Mouse (Mus musculus) hindbrain, embryonic 14.5 days (tissue): ENCODE measurements around the gene Guca2b. TPM values are rescaled to one million over a fixed set of nuclear protein-coding genes. Genes with fewer than 3 reads are reported as not detected.

ENCODE experiments used
- ATAC-seq: fragments of 200-750 bp; cut with Nextera tagmentation; 2 replicates; pipeline ENCODE4 v1.8.0; 2017; ENCODE audit warnings: moderate number of reproducible peaks, mild to moderate bottlenecking, moderate TSS enrichment, moderate library complexity; ENCODE audit not compliant: low FRiP score
- DNase-seq: peaks from one replicate; pipeline ENCODE4 v3.0.0-alpha.2; 2015; ENCODE audit warnings: low spot score
- H3K27ac ChIP-seq: fragments of 300-500 bp; sonication (generic); 2 replicates; pipeline ENCODE4 v1.5.1; 2014; ENCODE audit warnings: mild to moderate bottlenecking, moderate library complexity
- H3K27me3 ChIP-seq: fragments of 300-500 bp; sonication (generic); 2 replicates; pipeline ENCODE4 v1.6.1; 2014; ENCODE audit warnings: mild to moderate bottlenecking, low read length, mixed read lengths; ENCODE audit not compliant: control insufficient read depth, insufficient read depth
- H3K36me3 ChIP-seq: fragments of 300-500 bp; sonication (generic); replicated peaks from 2 replicates; pipeline ENCODE4 v1.6.1; 2014; ENCODE audit not compliant: control insufficient read depth, insufficient read depth
- H3K4me1 ChIP-seq: fragments of 300-500 bp; sonication (generic); replicated peaks from 2 replicates; pipeline ENCODE4 v1.6.1; 2014; ENCODE audit warnings: antibody characterized with exemption, low read length, mixed read lengths; ENCODE audit not compliant: control insufficient read depth, insufficient read depth
- H3K4me2 ChIP-seq: fragments of 300-500 bp; sonication (generic); replicated peaks from 2 replicates; pipeline ENCODE4 v1.6.1; 2014; ENCODE audit warnings: mild to moderate bottlenecking, moderate library complexity
- H3K4me3 ChIP-seq: fragments of 300-500 bp; sonication (generic); replicated peaks from 2 replicates; pipeline ENCODE4 v1.5.1; 2014; ENCODE audit warnings: mild to moderate bottlenecking, low read length
- H3K9ac ChIP-seq: fragments of 300-500 bp; sonication (generic); 2 replicates; pipeline ENCODE4 v1.6.1; 2014
- H3K9me3 ChIP-seq: fragments of 300-500 bp; sonication (generic); 2 replicates; pipeline ENCODE4 v1.6.1; 2016; ENCODE audit warnings: low read length; ENCODE audit not compliant: control insufficient read depth
- WGBS: fragments of 180-500 bp; shearing (Covaris S2); extraction: QIAGEN DNeasy Blood & Tissue Kit; methylation state at CpG from one replicate; pipeline ENCODE4 v1.1.7; 2014; 5-methylcytosine and 5-hydroxymethylcytosine counted together
- polyA plus RNA-seq: library from polyadenylated mRNA; unstranded; fragments of >200 nt; fragmentation: Nextera tagmentation; extraction: Ambion mirVana; gene quantifications from 2 replicates; pipeline ENCODE4 v1.2.1, GENCODE M21; 2014

Gene Guca2b
- polyA plus RNA-seq, 1 experiment from 2014 or later, result not detected

GRCm38 (mm10) chr4:119662976-119663375 is 4.2 kb upstream of the Guca2b start:
- Histone ChIP-seq H3K4me2 (no peak overlapping the region), H3K27me3 (no peaks in the 10 kb centered on the region), H3K36me3 (no peaks in the 10 kb centered on the region), H3K9ac (no peak overlapping the region), H3K4me1 (no peaks in the 10 kb centered on the region), H3K9me3 (no peaks in the 10 kb centered on the region), H3K27ac (no peak overlapping the region), H3K4me3 (no peak overlapping the region)
- no peak for DNase-seq
- 92% methylated on average over 7 of the region's 7 CpGs for WGBS
- ATAC-seq, result no peak

DNA sequence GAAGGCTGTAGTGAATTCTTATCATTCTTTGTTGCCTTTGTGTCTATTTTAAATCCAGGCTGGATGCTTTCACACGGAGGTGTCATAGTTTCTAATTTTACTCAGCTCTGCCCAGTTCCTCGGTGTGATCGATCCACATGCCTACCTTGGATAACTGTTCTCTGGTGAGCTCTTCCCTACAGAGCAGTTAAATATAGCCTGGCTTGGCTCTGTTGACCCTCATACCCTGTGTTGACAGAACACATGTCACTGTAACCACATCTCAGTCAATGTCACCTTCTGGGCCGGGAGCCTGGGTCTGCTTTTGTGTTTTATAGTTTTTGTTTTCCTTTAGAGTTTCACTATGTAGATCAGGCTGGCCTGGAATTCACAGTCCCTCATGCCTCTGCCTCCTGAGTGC is 3.4 kb upstream of the Guca2b start:
- H3K4me2 ChIP-seq, result no peak overlapping the region
- no peak for DNase-seq

DNA sequence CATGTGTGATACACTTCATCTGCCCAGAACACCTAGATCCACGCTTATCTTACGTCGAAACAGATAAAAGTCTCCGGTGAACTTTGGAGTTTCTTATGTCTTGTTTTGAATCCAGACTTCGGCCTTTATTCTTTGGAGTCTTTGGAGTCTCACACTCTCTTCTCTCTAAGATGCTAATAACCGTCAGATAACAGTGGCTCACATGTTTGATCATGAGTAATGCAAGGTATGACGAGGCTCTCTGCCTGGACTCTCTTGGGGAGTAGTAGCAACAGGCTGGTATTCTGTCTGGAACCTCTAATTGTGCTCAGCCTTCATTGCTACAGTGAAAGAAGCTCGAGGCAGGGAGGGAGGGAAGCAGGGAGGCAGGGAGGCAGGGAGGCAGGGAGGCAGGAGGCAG is 1.3 kb upstream of the Guca2b start:
- DNase-seq, result no peak
- Histone ChIP-seq H3K4me3 (no peak overlapping the region), H3K27ac (no peak overlapping the region)

More for the DNA sequence above, 3.4 kb upstream of the Guca2b start:
- Histone ChIP-seq H3K27me3 (no peaks in the 10 kb centered on the region), H3K9ac (no peak overlapping the region), H3K27ac (no peak overlapping the region), H3K4me1 (no peaks in the 10 kb centered on the region), H3K4me3 (no peak overlapping the region), H3K9me3 (no peaks in the 10 kb centered on the region), H3K36me3 (no peaks in the 10 kb centered on the region)
- no peak for ATAC-seq
- 71% methylated on average over 4 of the region's 4 CpGs for WGBS

DNA sequence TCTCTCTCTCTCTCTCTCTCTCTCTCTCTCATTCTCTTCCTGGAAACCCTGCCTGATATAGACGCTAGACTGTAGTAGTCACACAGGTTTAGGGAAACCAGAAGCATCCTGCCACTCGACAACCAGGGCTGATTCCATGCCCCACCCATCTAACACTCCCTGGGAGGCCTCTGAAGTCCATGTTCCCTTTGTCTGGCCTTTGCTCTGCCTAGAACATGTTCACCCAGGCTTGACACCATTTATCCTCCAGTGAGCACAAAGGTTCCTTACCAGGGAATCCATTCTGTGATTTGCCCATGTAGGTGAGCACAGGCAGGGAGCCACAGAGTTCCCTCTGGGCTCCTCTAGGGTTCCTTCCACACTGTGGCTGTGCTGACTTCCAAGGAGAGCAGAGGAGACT is 508 bp downstream of the Guca2b start:
- 71% methylated on average over 2 of the region's 2 CpGs for WGBS
- no peak overlapping the region for H3K4me3 ChIP-seq
- H3K27ac ChIP-seq, result no peak overlapping the region
- H3K4me1 ChIP-seq, result no peaks in the 10 kb centered on the region
- H3K9ac ChIP-seq, result no peak overlapping the region
- H3K9me3 ChIP-seq, result peaks cover 4% of the 10 kb centered on the region
- DNase-seq (no peak), ATAC-seq (no peak)
- H3K4me2 ChIP-seq, result no peak overlapping the region
- no peaks in the 10 kb centered on the region for H3K27me3 ChIP-seq
- H3K36me3 ChIP-seq, result no peaks in the 10 kb centered on the region

More for the DNA sequence above, 1.3 kb upstream of the Guca2b start:
- no peak overlapping the region for H3K4me2 ChIP-seq
- 84% methylated on average over 8 of the region's 8 CpGs for WGBS
- no peak for ATAC-seq
- no peaks in the 10 kb centered on the region for H3K4me1 ChIP-seq
- no peaks in the 10 kb centered on the region for H3K27me3 ChIP-seq
- H3K9ac ChIP-seq, result no peak overlapping the region
- no peaks in the 10 kb centered on the region for H3K36me3 ChIP-seq
- no peaks in the 10 kb centered on the region for H3K9me3 ChIP-seq

DNA sequence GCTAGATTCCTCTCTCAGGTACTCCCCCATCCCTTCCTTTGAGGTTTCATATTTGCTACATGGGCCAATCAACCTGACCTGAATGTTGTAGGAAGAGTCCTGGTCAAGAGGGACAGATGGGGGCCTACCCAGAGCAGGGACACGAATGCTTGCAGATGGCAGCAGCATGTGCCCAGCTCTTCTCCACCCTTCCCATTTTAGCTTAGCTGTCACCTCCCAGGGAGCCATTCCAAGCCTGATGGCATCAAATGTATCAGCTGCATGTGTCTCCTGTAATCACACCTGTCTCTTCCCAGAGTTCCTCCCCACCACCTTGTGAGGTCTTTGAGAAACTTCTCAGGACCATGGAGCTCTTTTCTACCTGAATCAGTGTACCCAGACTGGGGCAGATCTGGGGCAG is 1.7 kb downstream of the Guca2b start:
- no peak overlapping the region for H3K27ac ChIP-seq
- H3K27me3 ChIP-seq, result no peaks in the 10 kb centered on the region
- H3K36me3 ChIP-seq, result no peaks in the 10 kb centered on the region
- H3K4me3 ChIP-seq, result no peak overlapping the region
- no peaks in the 10 kb centered on the region for H3K4me1 ChIP-seq
- no peak overlapping the region for H3K4me2 ChIP-seq
- ATAC-seq, result no peak
- no peak overlapping the region for H3K9ac ChIP-seq
- H3K9me3 ChIP-seq, result peaks cover 10% of the 10 kb centered on the region
- no peak for DNase-seq
- WGBS, result 89% methylated on average over 1 of the region's 1 CpGs

GRCm38 (mm10) chr4:119642666-119643065 is 16.1 kb downstream of the Guca2b start:
- Histone ChIP-seq H3K27me3 (no peaks in the 10 kb centered on the region), H3K36me3 (no peaks in the 10 kb centered on the region), H3K4me3 (no peak overlapping the region), H3K4me1 (no peaks in the 10 kb centered on the region), H3K9me3 (peaks cover 4% of the 10 kb centered on the region), H3K27ac (no peak overlapping the region), H3K4me2 (no peak overlapping the region), H3K9ac (no peak overlapping the region)
- WGBS, result 87% methylated on average over 4 of the region's 4 CpGs
- ATAC-seq, result no peak
- DNase-seq, result no peak

- H3K4me2 ChIP-seq, result no peak overlapping the region
- 61% methylated on average over 11 of the region's 11 CpGs for WGBS
- ATAC-seq, result no peak
Measured at GRCm38 (mm10) chr4:119638656-119639055, 20.1 kb downstream of the Guca2b start.

GRCm38 (mm10) chr4:119637946-119638345 is 20.8 kb downstream of the Guca2b start:
- Histone ChIP-seq H3K9ac (no peak overlapping the region), H3K36me3 (no peaks in the 10 kb centered on the region)

More at GRCm38 (mm10) chr4:119638656-119639055, 20.1 kb downstream of the Guca2b start:
- peaks cover 4% of the 10 kb centered on the region for H3K9me3 ChIP-seq
- no peak overlapping the region for H3K27ac ChIP-seq
- H3K36me3 ChIP-seq, result no peaks in the 10 kb centered on the region
- DNase-seq, result no peak
- H3K4me1 ChIP-seq, result peaks cover 12% of the 10 kb centered on the region
- no peak overlapping the region for H3K9ac ChIP-seq
- H3K4me3 ChIP-seq, result no peak overlapping the region
- H3K27me3 ChIP-seq, result no peaks in the 10 kb centered on the region

GRCm38 (mm10) chr4:119637176-119637845 is 21.4 kb downstream of the Guca2b start, which contains the start of gene Guca2a:
Gene Guca2a (plus strand): TSS chr4:119637704.
- ATAC-seq (no peak), DNase-seq (no peak)
- 76% methylated on average over 4 of the region's 4 CpGs for WGBS
- Histone ChIP-seq H3K4me3 (no peak within 1 kb of the TSS), H3K27me3 (no peaks in the 10 kb centered on the region), H3K9me3 (no peaks in the 10 kb centered on the region), H3K36me3 (no peaks in the 10 kb centered on the region), H3K27ac (no peak within 1 kb of the TSS), H3K4me1 (peaks cover 21% of the 10 kb centered on the region), H3K4me2 (no peak within 1 kb of the TSS), H3K9ac (no peak within 1 kb of the TSS)

More at GRCm38 (mm10) chr4:119637946-119638345, 20.8 kb downstream of the Guca2b start:
- Histone ChIP-seq H3K9me3 (peaks cover 4% of the 10 kb centered on the region), H3K27me3 (no peaks in the 10 kb centered on the region), H3K27ac (no peak overlapping the region), H3K4me2 (no peak overlapping the region), H3K4me1 (peaks cover 19% of the 10 kb centered on the region), H3K4me3 (no peak overlapping the region)
- no peak for DNase-seq
- ATAC-seq, result no peak
- 77% methylated on average over 6 of the region's 6 CpGs for WGBS

DNA sequence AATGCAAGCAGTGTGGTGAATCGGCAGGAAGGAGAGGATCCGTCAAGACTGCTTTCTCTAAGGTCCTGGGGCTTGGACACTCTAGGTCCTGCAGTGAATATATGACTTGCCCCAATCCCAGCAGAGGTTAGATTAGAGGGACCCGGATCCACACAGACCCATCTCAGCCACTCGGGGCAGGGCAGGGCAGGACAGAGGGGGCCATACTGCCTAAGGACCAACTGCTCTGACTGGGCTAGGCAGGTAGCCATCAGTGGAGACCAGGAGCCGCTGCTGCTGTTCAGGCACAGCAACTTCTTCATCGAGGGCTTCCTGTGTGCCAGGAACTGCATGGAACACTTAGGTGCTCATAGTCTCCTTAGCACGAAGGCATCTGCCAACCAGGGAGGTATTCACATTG is 22.0 kb downstream of the Guca2b start:
- DNase-seq, result no peak
- Histone ChIP-seq H3K4me2 (no peak overlapping the region), H3K4me1 (peaks cover 21% of the 10 kb centered on the region), H3K9ac (no peak overlapping the region), H3K27me3 (no peaks in the 10 kb centered on the region), H3K9me3 (no peaks in the 10 kb centered on the region), H3K36me3 (no peaks in the 10 kb centered on the region), H3K4me3 (no peak overlapping the region), H3K27ac (no peak overlapping the region)
- no peak for ATAC-seq
- 86% methylated on average over 7 of the region's 7 CpGs for WGBS
